Mouse (Mus musculus) MEL (cell line): Measurements from ENCODE around the gene Bdnf.

Experiments
- ETS1 ChIP-seq: IDR thresholded peaks from 2 replicates; pipeline ENCODE4 v1.6.1; 2012; ENCODE audit warnings: low read depth, mild to moderate bottlenecking, inconsistent platforms, low read length, improper control_type of control experiment, moderate library complexity
- HCFC1 ChIP-seq: IDR thresholded peaks from 2 replicates; pipeline ENCODE4 v1.6.1; 2012; ENCODE audit warnings: low read depth, mild to moderate bottlenecking, inconsistent platforms, low read length, improper control_type of control experiment, moderate library complexity
- POLR2A ChIP-seq, 2 experiments: IDR thresholded peaks; 2 replicates each; pipeline ENCODE4 v1.6.1; 2011 to 2012; ENCODE audit warnings: low read length in 2 of 2, mild to moderate bottlenecking in 2 of 2, control low read depth in 1 of 2, improper control_type of control experiment in 1 of 2, low read depth in 1 of 2, moderate library complexity in 1 of 2; ENCODE audit not compliant: control insufficient read depth in 1 of 2, insufficient read depth in 1 of 2, poor library complexity in 1 of 2

GRCm38 (mm10) chr2:109734666-109735065 is 60.2 kb downstream of the Bdnf start:
- TF ChIP-seq POLR2A (IDR thresholded peaks at IDR 0.05; ENCODE audit: control insufficient read depth in 1 of 2, insufficient read depth in 1 of 2, low read depth in 1 of 2, low read length in 2 of 2, poor library complexity in 1 of 2) (no peak), ETS1 (no peak), HCFC1 (no peak)
